Mouse (Mus musculus): ENCODE results near the gene Prkar2a. TPM values are rescaled to one million over a fixed set of nuclear protein-coding genes. Genes with fewer than 3 reads are reported as not detected.

Gene Prkar2a
- polyA plus RNA-seq, 1 experiment from 2014 or later, result 8.2 TPM

- Histone ChIP-seq H3K4me1 (ENCODE audit: insufficient read depth) (no peaks in the 10 kb centered on the region), H3K9ac (replicated peaks) (no peak overlapping the region), H3K27ac (ENCODE audit: low read depth) (no peak overlapping the region), H3K9me3 (ENCODE audit: low read length) (no peaks in the 10 kb centered on the region), H3K36me3 (replicated peaks; ENCODE audit: insufficient read depth, low read length) (no peaks in the 10 kb centered on the region), H3K27me3 (ENCODE audit: insufficient read depth, low read length) (no peaks in the 10 kb centered on the region), H3K4me2 (ENCODE audit: low read depth, low read length) (no peak overlapping the region), H3K4me3 (ENCODE audit: low read depth, low read length) (no peak overlapping the region)
- DNase-seq (peak; percentile 78), ATAC-seq (peak; percentile 55; the same call in 1 of the 2 replicates)
- TF ChIP-seq CTCF (IDR thresholded peaks at IDR 0.05; ENCODE audit: low read depth) (peak; percentile 93), EP300 (IDR thresholded peaks at IDR 0.05; ENCODE audit: low read depth) (no peak)
- 67% methylated on average over 2 of the region's 2 CpGs for WGBS (ENCODE audit: insufficient replicate concordance)
Measured at GRCm38 (mm10) chr9:108759805-108760204, 70.7 kb downstream of the Prkar2a start.

- ATAC-seq (no peak), DNase-seq (no peak)
- TF ChIP-seq EP300 (IDR thresholded peaks at IDR 0.05; ENCODE audit: low read depth) (no peak), CTCF (IDR thresholded peaks at IDR 0.05; ENCODE audit: low read depth) (no peak)
- H3K4me1 ChIP-seq (ENCODE audit: insufficient read depth), result no peaks in the 10 kb centered on the region
- no peaks in the 10 kb centered on the region for H3K36me3 ChIP-seq (replicated peaks; ENCODE audit: insufficient read depth, low read length)
- H3K4me3 ChIP-seq (ENCODE audit: low read depth, low read length), result no peak overlapping the region
- H3K27ac ChIP-seq (ENCODE audit: low read depth), result no peak overlapping the region
- H3K27me3 ChIP-seq (ENCODE audit: insufficient read depth, low read length), result no peaks in the 10 kb centered on the region
- no peaks in the 10 kb centered on the region for H3K9me3 ChIP-seq (ENCODE audit: low read length)
- no peak overlapping the region for H3K4me2 ChIP-seq (ENCODE audit: low read depth, low read length)
- H3K9ac ChIP-seq (replicated peaks), result no peak overlapping the region
Measured at GRCm38 (mm10) chr9:108761561-108761960, 72.4 kb downstream of the Prkar2a start.

DNA sequence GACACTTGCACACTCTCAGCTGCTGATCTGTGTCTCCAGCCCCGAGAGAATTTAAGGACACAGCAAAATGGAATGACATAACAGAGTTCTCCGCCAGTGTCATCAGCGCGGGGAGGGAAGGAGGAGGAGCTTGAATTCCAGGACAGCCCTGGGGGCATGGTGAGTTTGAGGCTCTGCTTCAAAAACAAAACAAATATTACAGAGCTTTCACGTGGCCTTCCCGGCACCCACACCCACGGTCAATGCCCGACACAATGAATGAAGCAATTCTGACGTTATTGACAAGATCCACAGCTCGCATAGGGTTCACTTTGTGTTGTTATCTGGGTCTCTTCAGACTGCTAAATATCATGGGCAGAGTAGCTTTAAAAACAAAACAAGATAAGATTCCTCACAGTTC is 75.9 kb downstream of the Prkar2a start:
- peak; percentile 66 for DNase-seq
- Histone ChIP-seq H3K9ac (replicated peaks) (no peak overlapping the region), H3K36me3 (replicated peaks; ENCODE audit: insufficient read depth, low read length) (no peaks in the 10 kb centered on the region), H3K27ac (ENCODE audit: low read depth) (peak overlapping the region; percentile 77), H3K4me1 (ENCODE audit: insufficient read depth) (no peaks in the 10 kb centered on the region), H3K4me3 (ENCODE audit: low read depth, low read length) (no peak overlapping the region), H3K9me3 (ENCODE audit: low read length) (no peaks in the 10 kb centered on the region), H3K27me3 (ENCODE audit: insufficient read depth, low read length) (no peaks in the 10 kb centered on the region), H3K4me2 (ENCODE audit: low read depth, low read length) (no peak overlapping the region)
- TF ChIP-seq CTCF (IDR thresholded peaks at IDR 0.05; ENCODE audit: low read depth) (no peak), EP300 (IDR thresholded peaks at IDR 0.05; ENCODE audit: low read depth) (peak; percentile 64; the same call in 1 of the 2 replicates)
- 51% methylated on average over 10 of the region's 10 CpGs for WGBS (ENCODE audit: insufficient replicate concordance)
- ATAC-seq, result peak; percentile 96

- H3K4me3 ChIP-seq (ENCODE audit: low read depth, low read length), result no peak overlapping the region
- no peak overlapping the region for H3K4me2 ChIP-seq (ENCODE audit: low read depth, low read length)
- no peak for DNase-seq
- H3K4me1 ChIP-seq (ENCODE audit: insufficient read depth), result no peaks in the 10 kb centered on the region
- H3K27ac ChIP-seq (ENCODE audit: low read depth), result no peak overlapping the region
- peaks cover 2% of the 10 kb centered on the region; the same call in 1 of the 2 replicates for H3K27me3 ChIP-seq (ENCODE audit: insufficient read depth, low read length)
- WGBS (ENCODE audit: insufficient replicate concordance), result 87% methylated on average over 4 of the region's 4 CpGs
- H3K36me3 ChIP-seq (replicated peaks; ENCODE audit: insufficient read depth, low read length), result no peaks in the 10 kb centered on the region
- H3K9ac ChIP-seq (replicated peaks), result no peak overlapping the region
- H3K9me3 ChIP-seq (ENCODE audit: low read length), result no peaks in the 10 kb centered on the region
- ATAC-seq, result no peak
- TF ChIP-seq EP300 (IDR thresholded peaks at IDR 0.05; ENCODE audit: low read depth) (no peak), CTCF (IDR thresholded peaks at IDR 0.05; ENCODE audit: low read depth) (no peak)
Measured at GRCm38 (mm10) chr9:108776614-108777013, 87.5 kb downstream of the Prkar2a start.

- Histone ChIP-seq H3K4me2 (ENCODE audit: low read depth, low read length) (no peak overlapping the region), H3K4me1 (ENCODE audit: insufficient read depth) (peaks cover 3% of the 10 kb centered on the region; the same call in 1 of the 2 replicates), H3K36me3 (replicated peaks; ENCODE audit: insufficient read depth, low read length) (no peaks in the 10 kb centered on the region), H3K4me3 (ENCODE audit: low read depth, low read length) (no peak overlapping the region), H3K9me3 (ENCODE audit: low read length) (no peaks in the 10 kb centered on the region), H3K27me3 (ENCODE audit: insufficient read depth, low read length) (no peaks in the 10 kb centered on the region), H3K27ac (ENCODE audit: low read depth) (no peak overlapping the region), H3K9ac (replicated peaks) (no peak overlapping the region)
- TF ChIP-seq EP300 (IDR thresholded peaks at IDR 0.05; ENCODE audit: low read depth) (no peak), CTCF (IDR thresholded peaks at IDR 0.05; ENCODE audit: low read depth) (no peak)
- WGBS (ENCODE audit: insufficient replicate concordance), result 71% methylated on average over 4 of the region's 4 CpGs
- ATAC-seq (no peak), DNase-seq (no peak)
Measured at GRCm38 (mm10) chr9:108777276-108777675, 88.2 kb downstream of the Prkar2a start.

DNA sequence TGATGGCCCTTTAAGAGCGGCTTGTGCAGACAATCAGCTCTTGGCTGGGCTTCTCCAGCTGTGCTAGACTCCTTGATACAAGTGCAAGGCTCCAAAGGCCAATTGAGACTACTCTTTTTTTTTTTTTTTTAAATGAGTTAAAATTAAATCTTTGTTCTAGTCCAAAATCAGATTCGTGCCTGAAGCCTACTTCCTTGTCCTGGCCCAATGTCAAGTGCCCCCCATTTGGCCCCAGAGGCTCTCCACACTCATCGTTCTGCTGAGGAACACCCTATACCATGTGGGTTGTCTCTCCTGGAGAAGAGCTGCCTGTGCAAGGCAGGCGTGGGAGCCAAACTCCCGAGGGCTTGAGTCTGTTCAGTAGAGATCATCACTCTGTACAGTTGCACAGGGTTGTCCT is 91.8 kb downstream of the Prkar2a start:
- DNase-seq (no peak), ATAC-seq (no peak)
- Histone ChIP-seq H3K4me3 (ENCODE audit: low read depth, low read length) (no peak overlapping the region), H3K27me3 (ENCODE audit: insufficient read depth, low read length) (no peaks in the 10 kb centered on the region), H3K9me3 (ENCODE audit: low read length) (no peaks in the 10 kb centered on the region), H3K36me3 (replicated peaks; ENCODE audit: insufficient read depth, low read length) (no peaks in the 10 kb centered on the region), H3K4me2 (ENCODE audit: low read depth, low read length) (no peak overlapping the region), H3K27ac (ENCODE audit: low read depth) (no peak overlapping the region), H3K9ac (replicated peaks) (no peak overlapping the region), H3K4me1 (ENCODE audit: insufficient read depth) (peaks cover 18% of the 10 kb centered on the region)
- 61% methylated on average over 5 of the region's 5 CpGs for WGBS (ENCODE audit: insufficient replicate concordance)
- TF ChIP-seq CTCF (IDR thresholded peaks at IDR 0.05; ENCODE audit: low read depth), result no peak
- no peak for TF ChIP-seq EP300 (IDR thresholded peaks at IDR 0.05; ENCODE audit: low read depth)

GRCm38 (mm10) chr9:108781891-108782290 is 92.8 kb downstream of the Prkar2a start:
- no peaks in the 10 kb centered on the region for H3K9me3 ChIP-seq (ENCODE audit: low read length)
- ATAC-seq (no peak), DNase-seq (no peak)
- H3K4me3 ChIP-seq (ENCODE audit: low read depth, low read length), result no peak overlapping the region
- no peak overlapping the region for H3K9ac ChIP-seq (replicated peaks)
- no peak overlapping the region for H3K27ac ChIP-seq (ENCODE audit: low read depth)
- no peaks in the 10 kb centered on the region for H3K27me3 ChIP-seq (ENCODE audit: insufficient read depth, low read length)
- H3K4me2 ChIP-seq (ENCODE audit: low read depth, low read length), result no peak overlapping the region
- no peak for TF ChIP-seq CTCF (IDR thresholded peaks at IDR 0.05; ENCODE audit: low read depth)
- no peak for TF ChIP-seq EP300 (IDR thresholded peaks at IDR 0.05; ENCODE audit: low read depth)
- H3K36me3 ChIP-seq (replicated peaks; ENCODE audit: insufficient read depth, low read length), result no peaks in the 10 kb centered on the region; the same call in 1 of the 2 replicates
- H3K4me1 ChIP-seq (ENCODE audit: insufficient read depth), result peaks cover 25% of the 10 kb centered on the region
- WGBS (ENCODE audit: insufficient replicate concordance), result 64% methylated on average over 4 of the region's 4 CpGs

Measured in liver, postnatal 0 days (tissue).